Mouse (Mus musculus): ENCODE measurements around the gene Tmco1. TPM values are rescaled to one million over a fixed set of nuclear protein-coding genes. Genes with fewer than 3 reads are reported as not detected.

Gene Tmco1
- 29.5 and 29.6 TPM in 2 replicates for polyA plus RNA-seq (2012; rRNA removed)

GRCm38 (mm10) chr1:167308261-167309054 is at the start of gene Tmco1:
Gene Tmco1, plus strand, starts transcription at chr1:167308378.

GRCm38 (mm10) chr1:167285320-167285355 is 23.0 kb upstream of the Tmco1 start, which contains the start of gene Uck2:
Gene Uck2, minus strand, starts transcription at chr1:167285320.

GRCm38 (mm10) chr1:167349815-167350596 is 41.8 kb downstream of the Tmco1 start, which contains the start of gene Aldh9a1:
Gene Aldh9a1, plus strand, starts transcription at chr1:167349991.

Other genes starting within 250 kb of the Tmco1 start
- 18.4 and 23.3 TPM in 2 replicates for gene Uck2, start 23.1 kb upstream of the Tmco1 start, polyA plus RNA-seq (2012; rRNA removed)
- gene Aldh9a1, start 41.6 kb downstream of the Tmco1 start, polyA plus RNA-seq (2012; rRNA removed) = 20.9 and 23.6 TPM in 2 replicates
- 1,515 and 1,585 TPM in 2 replicates for gene Mgst3, start 85.5 kb downstream of the Tmco1 start, polyA plus RNA-seq (2012; rRNA removed)
- gene Lrrc52, start 158.4 kb downstream of the Tmco1 start, polyA plus RNA-seq (2012; rRNA removed) = not detected in 2 replicates